Mouse (Mus musculus) brain, embryonic 14.5 days (tissue): ENCODE measurements around the gene Slc38a7.

Source experiments
- CTCF ChIP-seq: fragments of 200-500 bp; IDR thresholded peaks from 2 replicates; pipeline ENCODE4 v1.5.1; 2012; ENCODE audit warnings: inconsistent platforms, mild to moderate bottlenecking, moderate library complexity, borderline replicate concordance; ENCODE audit not compliant: insufficient read depth, insufficient read length; ENCODE audit errors: extremely low read depth
- POLR2A ChIP-seq: fragments of 200-500 bp; IDR thresholded peaks from 2 replicates; pipeline ENCODE4 v1.6.1; 2012; ENCODE audit warnings: mild to moderate bottlenecking, inconsistent platforms, borderline replicate concordance; ENCODE audit not compliant: poor library complexity, insufficient read depth, insufficient read length, severe bottlenecking; ENCODE audit errors: extremely low read depth

GRCm38 (mm10) chr8:95806461-95807191, 46.7 kb downstream of the Slc38a7 start:
- TF ChIP-seq POLR2A (no peak), CTCF (no peak)
